Mouse (Mus musculus): Measurements from ENCODE around the gene 5830473C10Rik. TPM values are rescaled to one million over a fixed set of nuclear protein-coding genes. Genes with fewer than 3 reads are reported as not detected.

5830473C10Rik gene
- polyA plus RNA-seq, 1 experiment from 2014 or later: 0.35 TPM

GRCm38 (mm10) chr5:90571216-90571615, 10.3 kb downstream of the 5830473C10Rik start:
- H3K27ac ChIP-seq (ENCODE audit: low read depth, low read length): no peak overlapping the region
- 32% methylated on average over 3 of the region's 3 CpGs for WGBS
- no peak for ATAC-seq

GRCm38 (mm10) chr5:90577751-90578150, 16.8 kb downstream of the 5830473C10Rik start:
- TF ChIP-seq CTCF (IDR thresholded peaks at IDR 0.05; ENCODE audit: low read depth): no peak
- WGBS: 40% methylated on average over 9 of the region's 9 CpGs
- Histone ChIP-seq H3K9ac (ENCODE audit: low read depth, low read length) (no peak overlapping the region), H3K27ac (ENCODE audit: low read depth, low read length) (no peak overlapping the region), H3K36me3 (ENCODE audit: control insufficient read depth, insufficient read depth) (no peaks in the 10 kb centered on the region), H3K9me3 (ENCODE audit: control insufficient read depth) (no peaks in the 10 kb centered on the region), H3K4me3 (ENCODE audit: low read depth, low read length) (no peak overlapping the region), H3K4me2 (replicated peaks; ENCODE audit: low read depth) (no peak overlapping the region), H3K4me1 (replicated peaks; ENCODE audit: control insufficient read depth, insufficient read depth, low read length) (no peaks in the 10 kb centered on the region), H3K27me3 (replicated peaks; ENCODE audit: control insufficient read depth, insufficient read depth, low read length) (no peaks in the 10 kb centered on the region)
- no peak for ATAC-seq

More at GRCm38 (mm10) chr5:90571216-90571615, 10.3 kb downstream of the 5830473C10Rik start:
- no peak overlapping the region for H3K9ac ChIP-seq (ENCODE audit: low read depth, low read length)
- H3K27me3 ChIP-seq (replicated peaks; ENCODE audit: control insufficient read depth, insufficient read depth, low read length): no peaks in the 10 kb centered on the region
- no peak overlapping the region for H3K4me2 ChIP-seq (replicated peaks; ENCODE audit: low read depth)
- peaks cover 5% of the 10 kb centered on the region; the same call in 1 of the 2 replicates for H3K4me1 ChIP-seq (replicated peaks; ENCODE audit: control insufficient read depth, insufficient read depth, low read length)
- no peaks in the 10 kb centered on the region for H3K36me3 ChIP-seq (ENCODE audit: control insufficient read depth, insufficient read depth)
- no peak for TF ChIP-seq CTCF (IDR thresholded peaks at IDR 0.05; ENCODE audit: low read depth)
- no peaks in the 10 kb centered on the region for H3K9me3 ChIP-seq (ENCODE audit: control insufficient read depth)
- H3K4me3 ChIP-seq (ENCODE audit: low read depth, low read length): no peak overlapping the region

- H3K27ac ChIP-seq (ENCODE audit: low read depth, low read length): no peak overlapping the region
- no peak for ATAC-seq
- TF ChIP-seq CTCF (IDR thresholded peaks at IDR 0.05; ENCODE audit: low read depth): no peak
Observed at GRCm38 (mm10) chr5:90579556-90579955, 18.6 kb downstream of the 5830473C10Rik start.

GRCm38 (mm10) chr5:90582179-90582578, 21.3 kb downstream of the 5830473C10Rik start:
- Histone ChIP-seq H3K4me2 (replicated peaks; ENCODE audit: low read depth) (no peak overlapping the region), H3K27me3 (replicated peaks; ENCODE audit: control insufficient read depth, insufficient read depth, low read length) (no peaks in the 10 kb centered on the region), H3K27ac (ENCODE audit: low read depth, low read length) (no peak overlapping the region), H3K9ac (ENCODE audit: low read depth, low read length) (no peak overlapping the region), H3K9me3 (ENCODE audit: control insufficient read depth) (no peaks in the 10 kb centered on the region), H3K4me3 (ENCODE audit: low read depth, low read length) (no peak overlapping the region), H3K36me3 (ENCODE audit: control insufficient read depth, insufficient read depth) (no peaks in the 10 kb centered on the region), H3K4me1 (replicated peaks; ENCODE audit: control insufficient read depth, insufficient read depth, low read length) (no peaks in the 10 kb centered on the region)
- no peak for TF ChIP-seq CTCF (IDR thresholded peaks at IDR 0.05; ENCODE audit: low read depth)
- 69% methylated on average over 6 of the region's 6 CpGs for WGBS
- ATAC-seq: no peak

More at GRCm38 (mm10) chr5:90579556-90579955, 18.6 kb downstream of the 5830473C10Rik start:
- Histone ChIP-seq H3K27me3 (replicated peaks; ENCODE audit: control insufficient read depth, insufficient read depth, low read length) (no peaks in the 10 kb centered on the region), H3K4me2 (replicated peaks; ENCODE audit: low read depth) (no peak overlapping the region), H3K9me3 (ENCODE audit: control insufficient read depth) (no peaks in the 10 kb centered on the region), H3K36me3 (ENCODE audit: control insufficient read depth, insufficient read depth) (no peaks in the 10 kb centered on the region), H3K4me1 (replicated peaks; ENCODE audit: control insufficient read depth, insufficient read depth, low read length) (no peaks in the 10 kb centered on the region), H3K9ac (ENCODE audit: low read depth, low read length) (no peak overlapping the region), H3K4me3 (ENCODE audit: low read depth, low read length) (no peak overlapping the region)
- WGBS: 91% methylated on average over 9 of the region's 9 CpGs

GRCm38 (mm10) chr5:90584799-90585198, 23.9 kb downstream of the 5830473C10Rik start:
- no peak for ATAC-seq

GRCm38 (mm10) chr5:90586511-90586910, 25.6 kb downstream of the 5830473C10Rik start:
- Histone ChIP-seq H3K36me3 (ENCODE audit: control insufficient read depth, insufficient read depth) (no peaks in the 10 kb centered on the region), H3K9ac (ENCODE audit: low read depth, low read length) (no peak overlapping the region), H3K4me2 (replicated peaks; ENCODE audit: low read depth) (no peak overlapping the region), H3K4me1 (replicated peaks; ENCODE audit: control insufficient read depth, insufficient read depth, low read length) (no peaks in the 10 kb centered on the region), H3K27ac (ENCODE audit: low read depth, low read length) (no peak overlapping the region), H3K27me3 (replicated peaks; ENCODE audit: control insufficient read depth, insufficient read depth, low read length) (no peaks in the 10 kb centered on the region), H3K9me3 (ENCODE audit: control insufficient read depth) (no peaks in the 10 kb centered on the region), H3K4me3 (ENCODE audit: low read depth, low read length) (no peak overlapping the region)
- ATAC-seq: no peak
- TF ChIP-seq CTCF (IDR thresholded peaks at IDR 0.05; ENCODE audit: low read depth): no peak
- 80% methylated on average over 5 of the region's 5 CpGs for WGBS

More at GRCm38 (mm10) chr5:90584799-90585198, 23.9 kb downstream of the 5830473C10Rik start:
- TF ChIP-seq CTCF (IDR thresholded peaks at IDR 0.05; ENCODE audit: low read depth): no peak
- 83% methylated on average over 7 of the region's 7 CpGs for WGBS
- Histone ChIP-seq H3K9ac (ENCODE audit: low read depth, low read length) (no peak overlapping the region), H3K27ac (ENCODE audit: low read depth, low read length) (no peak overlapping the region), H3K4me2 (replicated peaks; ENCODE audit: low read depth) (no peak overlapping the region), H3K9me3 (ENCODE audit: control insufficient read depth) (no peaks in the 10 kb centered on the region), H3K4me1 (replicated peaks; ENCODE audit: control insufficient read depth, insufficient read depth, low read length) (no peaks in the 10 kb centered on the region), H3K27me3 (replicated peaks; ENCODE audit: control insufficient read depth, insufficient read depth, low read length) (no peaks in the 10 kb centered on the region), H3K4me3 (ENCODE audit: low read depth, low read length) (no peak overlapping the region), H3K36me3 (ENCODE audit: control insufficient read depth, insufficient read depth) (no peaks in the 10 kb centered on the region)

GRCm38 (mm10) chr5:90588104-90588503, 27.2 kb downstream of the 5830473C10Rik start:
- Histone ChIP-seq H3K4me1 (replicated peaks; ENCODE audit: control insufficient read depth, insufficient read depth, low read length) (no peaks in the 10 kb centered on the region), H3K27me3 (replicated peaks; ENCODE audit: control insufficient read depth, insufficient read depth, low read length) (no peaks in the 10 kb centered on the region), H3K4me2 (replicated peaks; ENCODE audit: low read depth) (no peak overlapping the region), H3K9me3 (ENCODE audit: control insufficient read depth) (no peaks in the 10 kb centered on the region), H3K4me3 (ENCODE audit: low read depth, low read length) (no peak overlapping the region), H3K36me3 (ENCODE audit: control insufficient read depth, insufficient read depth) (no peaks in the 10 kb centered on the region), H3K27ac (ENCODE audit: low read depth, low read length) (no peak overlapping the region), H3K9ac (ENCODE audit: low read depth, low read length) (no peak overlapping the region)
- ATAC-seq: no peak
- TF ChIP-seq CTCF (IDR thresholded peaks at IDR 0.05; ENCODE audit: low read depth): no peak
- 91% methylated on average over 5 of the region's 5 CpGs for WGBS

Measured in intestine, postnatal 0 days (tissue).